Mouse (Mus musculus): Measurements from ENCODE around the gene Bhlhe23. TPM values are rescaled to one million over a fixed set of nuclear protein-coding genes. Genes with fewer than 3 reads are reported as not detected.
A peak's percentile ranks its signal among the peaks of the same experiment; 100 is the strongest.

Bhlhe23 gene
- not detected in 2 replicates for polyA plus RNA-seq (2015; fragmentation: Nextera tagmentation; extraction: Ambion mirVana)

GRCm38 (mm10) chr2:180776793-180777192 is at the start of gene Bhlhe23:
Bhlhe23 (minus strand) TSS chr2:180776900.
- 3% methylated on average over 28 of the region's 28 CpGs for WGBS
- H3K27me3 ChIP-seq (replicated peaks), result peaks cover 98% of the 10 kb centered on the region
- ATAC-seq (ENCODE audit: extremely low read depth, insufficient number of reproducible peaks, low FRiP score, low TSS enrichment), result no peak
- no peak within 1 kb of the TSS for H3K27ac ChIP-seq (replicated peaks)
- peak within 1 kb of the TSS; percentile 50 for H3K4me2 ChIP-seq
- H3K4me3 ChIP-seq, result peak within 1 kb of the TSS; percentile 32
- peaks cover 6% of the 10 kb centered on the region; the same call in 1 of the 2 replicates for H3K4me1 ChIP-seq
- no peak within 1 kb of the TSS for H3K9ac ChIP-seq
- no peaks in the 10 kb centered on the region for H3K36me3 ChIP-seq
- no peaks in the 10 kb centered on the region for H3K9me3 ChIP-seq

DNA sequence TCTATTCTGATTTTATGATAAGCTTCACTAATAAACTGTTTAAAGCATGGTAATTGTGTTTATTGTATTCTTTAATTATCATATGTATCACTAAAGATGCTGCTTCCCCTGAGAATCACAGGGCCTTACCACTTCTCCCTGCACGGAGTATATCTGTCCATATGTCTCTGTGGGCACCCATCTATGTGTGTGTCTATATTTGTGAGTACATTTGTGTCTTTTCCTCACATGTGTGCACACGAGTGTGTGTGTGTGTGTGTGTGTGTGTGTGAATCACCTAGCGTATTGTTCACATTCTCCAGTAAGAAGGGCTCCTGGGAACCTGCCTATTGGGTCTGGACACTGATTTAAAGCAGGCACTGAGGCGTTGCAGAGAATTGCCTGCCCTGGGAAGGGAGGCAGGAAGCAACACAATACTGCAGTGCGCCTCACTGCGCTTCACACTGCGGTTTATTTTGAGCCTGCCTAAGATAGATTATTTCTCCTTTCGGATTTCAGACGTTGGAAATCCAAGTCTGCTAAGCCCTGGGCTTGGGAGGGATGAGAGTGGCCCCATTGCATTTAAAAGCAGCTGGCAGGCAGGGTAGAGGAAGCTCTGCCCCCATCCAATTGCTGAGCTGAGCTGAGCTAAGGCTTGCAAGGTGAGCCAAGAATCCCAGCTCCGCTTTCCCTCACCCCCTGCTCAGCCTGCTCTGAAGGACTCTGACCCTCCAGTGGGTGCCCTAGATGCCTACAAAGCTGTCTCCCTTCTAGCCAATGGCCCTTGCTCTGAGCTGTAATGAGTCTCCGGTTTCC is 48.6 kb upstream of the Bhlhe23 start:
- H3K4me3 ChIP-seq, result no peak overlapping the region
- H3K9me3 ChIP-seq, result no peaks in the 10 kb centered on the region
- H3K4me2 ChIP-seq, result no peak overlapping the region
- WGBS, result 45% methylated on average over 11 of the region's 11 CpGs
- H3K9ac ChIP-seq, result no peak overlapping the region
- H3K27me3 ChIP-seq (replicated peaks), result peaks cover 16% of the 10 kb centered on the region; the same call in 1 of the 2 replicates
- H3K27ac ChIP-seq (replicated peaks), result no peak overlapping the region
- ATAC-seq (ENCODE audit: extremely low read depth, insufficient number of reproducible peaks, low FRiP score, low TSS enrichment), result no peak
- H3K4me1 ChIP-seq, result peaks cover 5% of the 10 kb centered on the region; the same call in 1 of the 2 replicates
- H3K36me3 ChIP-seq, result no peaks in the 10 kb centered on the region

GRCm38 (mm10) chr2:180824724-180825123 is 48.0 kb upstream of the Bhlhe23 start:
- 66% methylated on average over 4 of the region's 4 CpGs for WGBS
- ATAC-seq (ENCODE audit: extremely low read depth, insufficient number of reproducible peaks, low FRiP score, low TSS enrichment), result no peak
- Histone ChIP-seq H3K9me3 (no peaks in the 10 kb centered on the region), H3K4me3 (no peak overlapping the region), H3K4me2 (no peak overlapping the region), H3K27ac (replicated peaks) (no peak overlapping the region), H3K36me3 (no peaks in the 10 kb centered on the region), H3K27me3 (replicated peaks) (peaks cover 16% of the 10 kb centered on the region; the same call in 1 of the 2 replicates), H3K4me1 (peaks cover 5% of the 10 kb centered on the region; the same call in 1 of the 2 replicates), H3K9ac (no peak overlapping the region)

GRCm38 (mm10) chr2:180824061-180824460 is 47.4 kb upstream of the Bhlhe23 start:
- Histone ChIP-seq H3K27me3 (replicated peaks) (peaks cover 16% of the 10 kb centered on the region; the same call in 1 of the 2 replicates), H3K36me3 (no peaks in the 10 kb centered on the region), H3K9me3 (no peaks in the 10 kb centered on the region), H3K9ac (no peak overlapping the region), H3K4me2 (no peak overlapping the region), H3K27ac (replicated peaks) (no peak overlapping the region), H3K4me3 (no peak overlapping the region), H3K4me1 (peaks cover 3% of the 10 kb centered on the region; the same call in 1 of the 2 replicates)
- 52% methylated on average over 4 of the region's 4 CpGs for WGBS
- ATAC-seq (ENCODE audit: extremely low read depth, insufficient number of reproducible peaks, low FRiP score, low TSS enrichment), result no peak

- no peak overlapping the region for H3K9ac ChIP-seq
- no peak overlapping the region for H3K27ac ChIP-seq (replicated peaks)
- no peak for ATAC-seq (ENCODE audit: extremely low read depth, insufficient number of reproducible peaks, low FRiP score, low TSS enrichment)
- H3K36me3 ChIP-seq, result no peaks in the 10 kb centered on the region
- 20% methylated on average over 6 of the region's 6 CpGs for WGBS
- H3K4me1 ChIP-seq, result no peaks in the 10 kb centered on the region
- no peaks in the 10 kb centered on the region for H3K9me3 ChIP-seq
- H3K4me3 ChIP-seq, result no peak overlapping the region
- no peak overlapping the region for H3K4me2 ChIP-seq
- peaks cover 13% of the 10 kb centered on the region; the same call in 1 of the 2 replicates for H3K27me3 ChIP-seq (replicated peaks)
Observed at GRCm38 (mm10) chr2:180822476-180822875, 45.8 kb upstream of the Bhlhe23 start.

GRCm38 (mm10) chr2:180819504-180819903 is 42.8 kb upstream of the Bhlhe23 start:
- Histone ChIP-seq H3K36me3 (no peaks in the 10 kb centered on the region), H3K9ac (no peak overlapping the region), H3K27ac (replicated peaks) (no peak overlapping the region), H3K4me1 (no peaks in the 10 kb centered on the region), H3K9me3 (no peaks in the 10 kb centered on the region), H3K4me3 (no peak overlapping the region), H3K4me2 (no peak overlapping the region), H3K27me3 (replicated peaks) (peaks cover 13% of the 10 kb centered on the region)
- 80% methylated on average over 2 of the region's 2 CpGs for WGBS
- ATAC-seq (ENCODE audit: extremely low read depth, insufficient number of reproducible peaks, low FRiP score, low TSS enrichment), result no peak

DNA sequence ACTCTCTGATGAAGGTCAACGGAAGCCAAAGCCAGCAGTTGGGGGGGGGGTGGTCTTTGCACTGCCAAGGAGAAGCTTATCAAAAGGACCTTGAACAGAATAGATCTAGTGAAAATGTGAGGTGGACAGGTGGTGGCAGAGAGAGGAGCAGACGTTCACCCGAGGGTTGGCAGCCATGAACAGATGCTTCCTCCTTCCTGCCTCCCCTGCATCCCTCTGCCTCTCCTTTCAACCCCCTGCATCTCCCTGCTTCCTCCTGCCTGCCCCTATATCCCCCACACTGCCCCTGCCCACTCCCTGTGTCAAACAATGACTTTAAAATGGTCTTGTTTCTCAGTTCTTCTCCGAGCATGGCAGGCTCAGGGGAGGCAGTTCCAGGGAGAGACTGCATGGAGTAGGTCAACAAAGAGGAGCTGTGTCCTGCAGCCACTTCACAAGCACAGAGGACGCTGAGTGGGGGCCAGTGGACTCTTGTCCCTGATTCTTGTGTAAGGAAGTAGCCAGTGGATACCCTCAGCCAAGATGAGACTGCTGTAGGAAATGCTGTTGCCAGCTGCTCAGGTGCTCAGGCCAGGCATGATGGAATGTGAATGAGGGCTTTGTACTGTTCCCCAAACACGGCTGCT is 39.9 kb upstream of the Bhlhe23 start:
- no peaks in the 10 kb centered on the region for H3K36me3 ChIP-seq
- no peak overlapping the region for H3K9ac ChIP-seq
- no peaks in the 10 kb centered on the region for H3K4me1 ChIP-seq
- peaks cover 30% of the 10 kb centered on the region for H3K27me3 ChIP-seq (replicated peaks)
- H3K4me2 ChIP-seq, result no peak overlapping the region
- no peaks in the 10 kb centered on the region for H3K9me3 ChIP-seq
- H3K27ac ChIP-seq (replicated peaks), result no peak overlapping the region
- 54% methylated on average over 6 of the region's 6 CpGs for WGBS
- no peak for ATAC-seq (ENCODE audit: extremely low read depth, insufficient number of reproducible peaks, low FRiP score, low TSS enrichment)
- H3K4me3 ChIP-seq, result no peak overlapping the region

GRCm38 (mm10) chr2:180813982-180814568 is 37.4 kb upstream of the Bhlhe23 start:
- 42% methylated on average over 4 of the region's 4 CpGs for WGBS
- no peak for ATAC-seq (ENCODE audit: extremely low read depth, insufficient number of reproducible peaks, low FRiP score, low TSS enrichment)

DNA sequence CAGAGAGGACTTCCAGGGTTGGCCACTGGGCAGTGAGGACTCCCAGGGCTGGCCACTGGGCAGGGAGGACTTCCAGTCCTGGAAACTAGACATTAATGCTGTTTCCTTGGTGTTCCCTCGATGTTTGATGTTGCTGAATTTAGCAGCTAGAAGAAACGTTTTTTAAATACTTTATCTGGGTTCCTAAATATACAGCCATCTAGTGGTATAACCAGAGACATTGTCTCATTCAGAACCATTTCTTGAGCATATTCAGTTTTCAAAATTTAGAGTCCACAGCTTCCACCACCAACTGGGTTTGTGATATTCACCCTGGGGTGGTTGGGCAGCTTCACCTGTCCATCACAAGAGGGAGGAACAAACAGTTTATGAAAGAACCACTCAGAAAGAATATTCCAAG is 34.3 kb upstream of the Bhlhe23 start:
- no peak overlapping the region for H3K9ac ChIP-seq
- H3K27me3 ChIP-seq (replicated peaks), result peaks cover 41% of the 10 kb centered on the region; the same call in 1 of the 2 replicates
- H3K4me3 ChIP-seq, result no peak overlapping the region
- H3K27ac ChIP-seq (replicated peaks), result no peak overlapping the region
- no peaks in the 10 kb centered on the region for H3K4me1 ChIP-seq
- H3K36me3 ChIP-seq, result no peaks in the 10 kb centered on the region
- H3K4me2 ChIP-seq, result no peak overlapping the region
- WGBS, result 55% methylated on average over 2 of the region's 2 CpGs
- H3K9me3 ChIP-seq, result no peaks in the 10 kb centered on the region
- no peak for ATAC-seq (ENCODE audit: extremely low read depth, insufficient number of reproducible peaks, low FRiP score, low TSS enrichment)

More at GRCm38 (mm10) chr2:180813982-180814568, 37.4 kb upstream of the Bhlhe23 start:
- H3K4me3 ChIP-seq, result no peak overlapping the region
- no peaks in the 10 kb centered on the region for H3K9me3 ChIP-seq
- H3K9ac ChIP-seq, result no peak overlapping the region
- H3K27me3 ChIP-seq (replicated peaks), result peaks cover 46% of the 10 kb centered on the region
- H3K27ac ChIP-seq (replicated peaks), result no peak overlapping the region
- H3K4me1 ChIP-seq, result no peaks in the 10 kb centered on the region
- no peak overlapping the region for H3K4me2 ChIP-seq
- H3K36me3 ChIP-seq, result no peaks in the 10 kb centered on the region

DNA sequence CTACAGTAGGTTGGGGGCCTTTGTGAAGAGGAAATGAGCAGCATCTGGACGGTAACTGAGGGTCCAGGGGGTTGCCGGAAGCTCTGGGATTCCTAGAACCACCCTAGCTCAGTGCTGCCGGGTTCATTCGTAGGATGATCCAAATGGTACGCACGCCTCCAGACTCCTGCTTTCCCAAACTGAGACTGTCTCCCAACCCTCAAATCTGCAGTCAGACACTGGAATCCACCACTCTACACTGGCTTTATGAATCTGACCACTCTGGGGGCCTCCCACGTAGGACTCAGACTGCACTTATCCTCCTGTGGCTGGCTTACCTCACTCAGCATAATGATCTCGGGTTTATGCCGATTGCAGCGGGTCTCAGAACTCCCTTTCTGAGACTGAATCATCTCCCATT is 32.8 kb upstream of the Bhlhe23 start:
- Histone ChIP-seq H3K4me1 (no peaks in the 10 kb centered on the region), H3K9ac (no peak overlapping the region), H3K4me3 (no peak overlapping the region), H3K27ac (replicated peaks) (no peak overlapping the region), H3K4me2 (no peak overlapping the region), H3K9me3 (no peaks in the 10 kb centered on the region), H3K27me3 (replicated peaks) (peaks cover 38% of the 10 kb centered on the region; the same call in 1 of the 2 replicates), H3K36me3 (no peaks in the 10 kb centered on the region)
- 64% methylated on average over 10 of the region's 10 CpGs for WGBS
- no peak for ATAC-seq (ENCODE audit: extremely low read depth, insufficient number of reproducible peaks, low FRiP score, low TSS enrichment)

- H3K36me3 ChIP-seq, result no peaks in the 10 kb centered on the region
- no peak overlapping the region for H3K4me3 ChIP-seq
- no peaks in the 10 kb centered on the region for H3K4me1 ChIP-seq
- WGBS, result 33% methylated on average over 1 of the region's 1 CpGs
- H3K9ac ChIP-seq, result no peak overlapping the region
- H3K27me3 ChIP-seq (replicated peaks), result peaks cover 27% of the 10 kb centered on the region
- no peak overlapping the region for H3K4me2 ChIP-seq
- H3K9me3 ChIP-seq, result no peaks in the 10 kb centered on the region
- H3K27ac ChIP-seq (replicated peaks), result no peak overlapping the region
- no peak for ATAC-seq (ENCODE audit: extremely low read depth, insufficient number of reproducible peaks, low FRiP score, low TSS enrichment)
Observed at GRCm38 (mm10) chr2:180805966-180806365, 29.3 kb upstream of the Bhlhe23 start.
